Mouse (Mus musculus) adrenal gland (tissue): ENCODE results near the gene Igf1r.

ENCODE experiments used
- intact Hi-C: fragments of 180-260 bp; cut with DNase I; formaldehyde crosslinking; loops from one replicate; pipeline ENCODE4 v1.15.1; 2025

Gene Igf1r

DNA sequence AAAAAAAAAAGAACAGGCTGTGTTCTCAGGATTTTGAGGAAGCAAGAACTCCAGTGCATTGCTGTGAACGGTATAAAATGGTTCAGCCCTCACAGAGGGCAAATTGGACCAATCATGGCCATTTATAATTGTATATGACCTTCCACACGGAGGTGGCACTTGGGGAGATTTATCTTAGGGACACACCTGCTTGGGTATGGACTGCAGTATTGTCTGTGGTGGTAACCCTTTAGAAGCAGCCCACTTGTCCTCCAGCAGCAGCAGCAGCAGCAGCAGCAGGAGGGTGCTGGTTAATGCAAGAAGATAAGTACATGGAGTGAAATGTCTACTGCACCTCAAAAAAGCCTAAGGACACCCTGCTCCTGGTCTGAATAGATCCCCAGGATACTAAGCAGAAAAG lies 86.9 kb downstream of the Igf1r start:
- intact Hi-C loops = no loop called here

DNA sequence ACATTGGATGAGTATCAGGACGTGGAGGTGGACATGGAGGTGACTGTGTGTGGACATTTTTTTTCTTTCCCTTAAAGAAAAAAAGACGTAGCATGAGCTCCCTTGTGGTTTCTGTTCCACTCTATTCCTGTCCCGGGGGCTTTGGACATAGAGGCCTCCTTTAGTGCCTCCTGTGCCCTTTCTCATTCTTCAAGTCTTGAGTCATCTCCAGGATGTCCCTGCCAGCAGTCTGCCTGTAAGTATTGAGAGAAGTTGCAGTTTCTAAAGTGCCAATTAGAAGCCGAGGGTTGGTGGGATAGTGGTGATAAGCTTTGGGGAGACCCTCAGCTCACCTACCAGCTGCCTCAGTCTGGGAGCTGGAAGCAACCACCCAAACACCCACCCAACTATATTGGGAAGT lies 92.0 kb downstream of the Igf1r start:
- intact Hi-C loops = no loop called here

DNA sequence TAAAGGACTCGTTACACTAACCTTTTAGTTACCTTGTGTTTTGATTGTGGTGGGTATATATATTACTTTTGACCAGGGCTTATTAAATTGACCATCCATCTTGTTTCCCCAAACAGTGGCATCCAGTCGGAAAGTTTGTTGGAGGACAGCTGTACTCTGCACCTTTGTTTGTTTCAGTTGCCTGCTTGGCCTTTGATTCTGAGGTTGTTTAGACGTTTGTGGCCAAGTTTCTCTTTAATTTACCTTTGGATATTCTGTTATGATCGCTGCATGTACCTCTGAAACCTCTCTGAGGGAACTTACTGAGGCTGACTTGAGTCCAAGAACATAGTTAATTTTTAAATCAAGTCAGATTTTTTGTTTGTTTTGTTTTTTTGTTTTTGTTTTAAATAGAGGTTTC lies 94.5 kb downstream of the Igf1r start:
- intact Hi-C loops = no loop called here

DNA sequence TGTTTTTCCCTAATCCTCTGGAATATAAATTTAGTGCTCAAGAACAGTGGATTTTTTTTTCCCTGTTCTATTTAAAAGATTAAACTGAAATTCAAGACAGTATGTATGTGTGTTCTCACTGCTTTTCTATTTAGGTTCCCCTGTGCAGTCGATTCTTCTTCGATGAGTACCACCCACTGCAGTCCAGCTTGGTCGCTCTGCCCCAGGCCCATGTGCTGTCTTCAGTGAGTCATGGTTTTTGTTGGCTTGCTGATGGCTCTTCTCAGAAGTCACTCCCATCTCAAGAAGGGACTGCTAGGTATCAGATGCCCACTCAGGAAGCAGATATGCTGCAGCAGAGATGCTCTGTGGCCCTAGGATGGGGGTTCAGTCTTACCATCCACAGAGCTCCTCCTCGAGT lies 95.9 kb downstream of the Igf1r start:
- intact Hi-C loops = no loop called here

DNA sequence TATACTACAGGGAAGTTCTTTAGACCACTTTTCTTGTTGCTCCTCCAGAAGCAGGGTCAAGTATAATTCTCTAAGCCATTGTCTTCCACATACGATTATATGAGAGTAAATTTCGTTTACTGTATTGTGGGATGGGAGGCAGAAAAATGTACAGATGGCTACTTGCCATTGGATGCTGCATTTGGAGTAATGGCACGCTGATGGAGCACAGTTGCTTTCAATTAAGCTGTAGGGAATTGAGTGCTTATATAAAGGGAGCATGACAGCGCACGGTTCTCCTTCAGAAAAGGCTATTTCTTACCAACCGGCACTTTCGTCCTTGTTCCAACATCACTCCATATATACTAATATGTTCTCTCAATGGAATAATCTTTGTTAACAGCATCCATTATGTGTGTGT lies 96.4 kb downstream of the Igf1r start:
- intact Hi-C loops = no loop called here

DNA sequence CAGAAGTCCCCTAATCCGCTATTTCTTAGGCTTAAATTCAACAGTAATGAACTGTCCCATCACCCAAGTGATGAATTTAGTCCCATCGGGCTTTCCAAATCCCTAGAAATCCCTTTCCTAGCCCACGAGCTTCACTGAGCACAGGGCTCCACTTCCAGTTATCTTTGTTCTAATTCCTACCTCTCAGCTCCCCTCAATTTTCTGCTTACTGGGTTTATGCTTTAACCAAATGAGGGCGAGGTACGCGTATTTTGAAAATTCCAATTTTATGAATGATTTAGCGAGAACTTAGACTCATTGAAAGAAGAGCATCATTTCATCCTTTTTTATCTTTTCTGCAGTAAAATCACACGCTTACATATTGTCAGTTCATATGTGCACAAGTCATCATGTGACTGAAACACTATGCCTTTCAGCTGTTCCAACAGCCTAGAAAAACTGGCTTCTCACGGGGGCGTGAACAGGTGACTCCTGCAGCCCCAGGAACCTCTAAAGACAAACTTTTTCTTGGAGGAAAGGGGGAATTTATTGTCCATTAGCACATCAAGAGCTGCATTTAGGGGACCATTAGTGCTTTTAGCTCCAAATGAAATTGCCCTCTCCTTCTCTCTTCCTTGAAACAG lies 100.5 kb downstream of the Igf1r start:
- intact Hi-C loops = no loop called here

DNA sequence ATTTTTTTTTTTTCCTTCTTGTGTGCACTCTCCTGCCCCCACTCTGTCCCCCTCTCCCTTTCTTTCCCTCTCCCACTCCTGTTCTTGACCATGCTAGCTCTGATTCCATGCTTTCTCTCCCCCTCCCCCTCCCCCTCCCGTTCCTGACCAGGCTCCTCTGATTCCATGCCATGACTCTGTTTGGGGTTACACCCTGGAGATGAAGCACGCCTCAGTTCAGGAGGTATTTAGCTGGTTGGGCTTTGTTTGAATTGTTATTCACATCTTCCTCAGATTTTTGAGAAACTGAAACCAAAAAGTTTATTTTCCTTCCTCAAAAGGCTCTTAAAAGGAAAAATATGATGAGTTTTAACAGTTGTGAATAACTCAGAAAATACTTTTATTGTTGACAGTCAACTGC lies 101.9 kb downstream of the Igf1r start:
- intact Hi-C loops = no loop called here

DNA sequence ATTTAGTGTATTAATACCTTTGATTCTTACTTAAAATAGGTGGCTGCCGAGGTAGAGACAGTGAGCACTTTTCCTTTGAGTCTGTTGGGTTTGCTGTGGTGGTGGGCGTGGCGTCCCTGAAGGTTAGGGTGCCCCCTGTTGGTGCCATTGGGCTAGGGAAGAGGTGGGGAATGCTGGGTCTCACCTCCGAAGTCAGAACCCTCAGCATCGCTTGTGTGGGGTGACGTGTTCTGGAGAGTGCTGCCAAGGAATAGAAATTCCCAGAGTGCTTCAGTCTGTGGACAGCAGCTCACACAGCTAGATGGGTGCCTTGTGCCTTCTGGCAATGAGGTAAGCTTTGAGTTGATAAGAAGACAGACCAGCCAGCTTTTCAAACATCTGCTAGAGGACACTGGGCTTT lies 102.3 kb downstream of the Igf1r start:
- intact Hi-C loops = no loop called here

DNA sequence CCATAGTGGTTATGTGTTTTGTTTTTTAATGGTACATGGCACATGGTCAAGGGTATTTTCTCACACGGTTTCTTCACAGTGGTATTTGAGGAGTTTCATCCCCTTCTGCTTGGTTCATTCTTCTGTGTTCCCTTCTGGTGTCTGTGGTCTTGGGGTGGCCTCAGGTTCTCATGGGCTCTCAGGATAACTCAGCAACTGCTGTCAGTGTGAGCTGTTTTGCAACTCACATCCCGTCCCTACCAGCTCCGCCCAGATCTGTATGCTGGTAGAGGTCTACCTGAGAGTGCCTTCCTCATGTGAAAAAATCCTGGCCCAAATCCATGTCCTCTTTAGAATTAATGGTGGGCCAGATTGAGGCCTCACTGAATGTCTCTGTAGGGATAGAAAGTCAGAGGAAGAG lies 104.4 kb downstream of the Igf1r start:
- intact Hi-C loops = no loop called here

DNA sequence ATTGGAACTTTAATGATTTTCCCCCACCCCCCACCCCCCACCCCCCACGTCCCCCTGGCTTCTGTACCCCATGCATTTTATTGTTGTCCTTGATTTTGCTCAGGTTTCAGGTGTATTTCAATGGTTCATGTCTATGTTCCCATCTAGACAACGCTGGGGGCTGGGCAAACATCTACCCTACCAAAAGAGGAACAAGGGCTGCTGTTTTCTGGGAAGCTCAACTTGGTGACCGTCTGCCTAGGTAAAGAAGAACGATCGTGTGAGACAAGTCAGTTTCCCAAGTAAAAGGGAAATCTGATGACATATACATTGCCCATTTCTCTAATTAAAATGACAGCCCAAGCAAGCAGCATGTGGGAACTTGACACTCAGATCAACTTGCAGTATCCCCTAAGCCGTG lies 107.1 kb downstream of the Igf1r start:
- intact Hi-C loops = no loop called here

DNA sequence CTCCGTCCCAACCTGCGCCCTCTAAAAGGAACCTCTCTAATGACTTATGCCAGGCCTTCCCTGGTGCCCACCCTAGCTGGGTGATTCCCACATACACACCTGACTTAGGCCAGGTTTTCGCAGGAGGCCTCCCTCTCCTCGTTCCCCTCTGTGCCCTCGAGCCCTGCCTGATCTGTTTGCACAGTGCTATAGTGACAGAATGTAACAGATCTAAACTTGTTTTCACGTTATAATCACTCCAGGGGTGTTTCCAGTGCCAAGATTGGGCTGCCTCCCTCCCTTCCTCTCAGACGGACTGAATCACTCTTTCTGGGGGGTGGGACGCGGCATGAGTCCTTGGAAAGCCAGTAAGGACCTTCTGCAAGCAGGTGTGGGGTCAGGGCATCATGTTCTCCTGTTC lies 108.8 kb downstream of the Igf1r start:
- intact Hi-C loops = no loop called here

DNA sequence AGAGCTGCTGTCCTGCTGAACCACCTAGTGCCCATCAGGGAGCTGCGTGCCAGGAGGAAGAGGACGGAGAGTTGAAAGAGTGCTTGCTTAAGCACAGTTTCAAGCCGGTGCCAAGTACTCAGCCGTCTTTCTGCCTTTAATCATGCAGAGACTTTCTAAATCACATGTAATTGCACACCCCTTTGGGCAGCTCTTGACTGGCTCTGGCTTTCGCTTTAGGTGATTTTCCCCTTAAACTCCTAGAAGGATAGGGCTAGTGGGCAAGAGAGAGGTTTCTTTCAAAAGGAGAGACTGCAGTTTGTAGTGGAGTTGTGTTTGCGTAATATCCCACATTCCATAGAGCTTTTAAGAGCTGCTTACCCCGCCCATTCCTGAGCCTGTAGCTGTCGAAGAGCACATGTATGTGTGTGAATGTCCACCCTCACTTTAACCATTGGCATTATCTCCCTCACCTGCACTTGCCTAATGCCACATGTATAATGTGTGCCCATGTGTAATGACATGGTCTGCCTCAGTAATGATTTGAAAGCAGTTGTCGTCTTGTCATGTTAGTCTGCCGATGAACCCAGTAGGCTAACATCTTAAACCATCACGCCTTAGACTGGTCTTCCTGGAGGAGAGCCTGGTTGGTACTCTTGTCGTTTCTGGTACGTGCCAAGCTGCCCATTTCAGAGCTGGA lies 109.7 kb downstream of the Igf1r start:
- intact Hi-C loops = no loop called here

DNA sequence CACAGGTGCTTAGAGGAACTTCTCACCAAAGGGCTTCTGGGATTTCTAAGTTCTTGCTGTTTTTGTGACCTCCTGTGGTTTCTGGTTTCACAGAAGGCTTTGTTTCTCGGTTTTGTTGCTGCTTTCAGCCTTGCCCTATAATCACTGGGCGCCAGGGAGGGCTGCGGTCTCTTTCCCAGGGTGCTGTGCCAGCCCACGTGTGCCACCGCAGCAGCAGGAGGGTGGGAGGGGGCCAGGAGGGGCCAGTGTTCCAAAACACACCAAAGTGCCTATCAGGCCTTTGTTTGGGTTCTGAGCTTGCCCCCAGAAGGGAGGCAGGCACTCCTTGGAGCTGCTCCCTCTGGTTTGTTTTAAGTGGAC lies 110.2 kb downstream of the Igf1r start:
- intact Hi-C loops = no loop called here

DNA sequence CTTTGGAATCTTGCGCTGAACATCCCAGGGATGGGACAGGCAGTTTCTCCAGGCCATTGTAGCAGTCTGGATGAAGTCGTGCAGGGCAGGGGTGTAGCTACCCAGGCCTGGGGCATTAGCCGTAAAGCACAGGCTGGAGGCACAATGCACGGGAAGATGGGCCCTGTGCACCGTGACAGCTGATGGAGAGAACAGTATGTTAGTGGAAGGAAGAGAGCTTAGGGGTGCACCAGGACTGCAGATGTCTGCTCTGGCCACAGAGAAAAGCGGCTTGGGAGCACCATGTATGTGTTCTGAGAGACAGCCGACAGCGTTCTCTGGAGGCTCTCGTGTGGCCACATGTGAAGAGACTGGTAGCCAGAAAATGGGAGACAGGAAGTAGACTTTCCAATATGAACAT lies 111.1 kb downstream of the Igf1r start:
- intact Hi-C loops = no loop called here

DNA sequence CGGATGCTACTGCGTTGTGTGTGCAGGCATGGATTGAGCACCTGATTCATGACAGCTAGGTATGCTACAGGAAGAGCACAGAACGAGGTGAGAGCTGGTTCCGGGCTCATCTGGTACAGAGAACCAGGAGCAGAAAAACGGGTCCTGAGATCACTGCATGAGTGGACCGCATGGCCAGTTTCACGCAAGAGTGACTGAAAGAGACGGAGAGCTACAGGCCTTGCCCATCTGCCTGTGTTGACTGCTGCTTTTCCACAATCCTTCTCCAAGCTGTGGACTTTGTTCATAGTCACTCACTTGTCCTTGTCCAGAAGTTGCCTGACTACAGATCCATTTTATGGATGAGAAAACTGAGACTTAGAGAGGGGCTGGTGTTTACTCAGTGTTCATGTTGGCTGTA lies 111.5 kb downstream of the Igf1r start:
- intact Hi-C loops = no loop called here

DNA sequence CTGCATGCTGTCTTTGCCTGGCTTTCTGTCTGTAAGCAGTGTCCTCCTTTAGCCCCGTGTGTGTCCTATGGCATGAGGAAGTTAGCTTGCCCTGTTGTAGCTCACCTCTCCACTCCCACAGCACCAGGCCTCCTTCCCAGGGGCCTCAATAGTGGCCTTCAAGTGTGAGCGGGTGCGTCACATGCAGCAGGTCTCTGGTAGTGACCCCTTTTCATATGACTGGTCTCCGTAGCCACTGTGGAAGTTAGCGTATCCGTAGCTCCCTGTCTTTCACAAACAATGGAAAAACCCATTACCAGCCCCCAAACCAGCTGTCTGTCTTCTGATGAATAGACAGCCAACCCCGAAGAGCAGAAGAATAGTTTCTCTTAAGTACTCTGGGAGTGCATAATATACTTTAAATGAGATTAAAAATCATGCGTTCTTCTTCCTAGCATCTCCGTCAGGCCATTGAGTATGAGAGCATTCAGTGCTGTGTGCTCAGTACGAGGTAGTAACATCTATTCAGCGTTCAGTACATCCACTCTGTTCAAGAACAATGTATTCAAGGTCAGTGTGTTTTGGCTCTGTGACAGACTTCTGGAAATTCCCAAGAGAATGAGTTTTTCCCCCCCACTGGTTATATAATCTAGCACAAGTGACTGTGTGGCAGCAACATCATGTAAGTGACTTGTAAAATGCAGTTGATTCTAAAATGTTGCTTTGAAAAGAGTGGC lies 112.2 kb downstream of the Igf1r start:
- intact Hi-C loops = no loop called here

DNA sequence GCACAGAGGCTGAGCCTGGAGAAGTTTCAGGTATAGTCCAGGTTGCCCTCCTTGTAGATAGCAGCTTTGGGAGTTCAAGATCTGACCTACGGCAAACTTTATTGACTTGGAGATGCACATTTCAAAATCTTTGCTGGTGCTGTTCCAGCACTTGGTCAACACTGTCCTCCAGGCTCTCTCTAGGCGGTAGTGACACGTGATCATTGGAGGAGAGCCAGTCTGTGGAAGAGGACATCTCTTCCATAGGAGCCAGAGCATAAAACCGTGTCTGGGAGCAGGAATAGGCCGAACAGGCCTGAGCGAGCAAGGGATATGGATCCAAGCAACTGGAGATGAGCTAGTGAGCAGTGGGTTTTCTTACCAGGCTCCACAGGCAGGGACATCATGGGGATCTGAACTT lies 113.3 kb downstream of the Igf1r start:
- intact Hi-C loops = no loop called here

DNA sequence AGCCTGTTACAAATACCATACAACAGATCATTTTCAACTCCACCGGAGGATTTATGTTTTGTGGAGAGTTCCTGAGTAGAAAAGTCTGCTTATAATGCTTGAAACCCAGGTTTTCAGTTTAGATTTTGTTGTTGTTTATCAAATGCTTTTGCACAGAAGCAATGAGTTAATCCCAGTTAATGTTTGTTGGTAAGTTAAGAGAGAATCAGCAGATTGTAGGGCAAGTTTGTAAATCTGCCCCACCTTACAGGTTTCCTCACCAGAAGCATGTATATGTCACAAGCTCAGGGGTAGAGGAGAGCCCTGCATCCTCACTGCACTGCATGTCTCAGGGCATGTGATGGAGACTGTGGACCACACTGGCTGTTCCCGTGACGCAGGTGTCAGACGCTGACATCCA lies 114.7 kb downstream of the Igf1r start:
- intact Hi-C loops = no loop called here

DNA sequence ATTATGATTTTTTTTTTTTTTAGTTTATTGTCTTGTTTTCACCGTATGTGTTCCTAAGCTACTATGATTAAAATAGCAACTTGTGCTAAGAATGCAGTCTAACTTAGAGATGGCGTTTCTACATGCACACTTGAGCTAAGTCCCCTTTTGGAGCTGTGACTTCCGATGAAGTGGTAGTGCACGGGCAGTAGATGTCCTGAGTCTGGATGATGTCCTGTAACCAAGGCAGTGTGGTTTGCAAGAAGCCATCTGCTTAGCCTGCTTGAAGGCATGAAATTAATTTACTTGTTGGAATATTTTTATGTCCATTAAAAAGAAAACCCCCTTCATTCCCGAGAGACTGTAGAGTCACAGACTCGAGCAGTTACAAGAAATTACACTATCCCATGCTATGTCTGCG lies 116.7 kb downstream of the Igf1r start:
- intact Hi-C loops = no loop called here

DNA sequence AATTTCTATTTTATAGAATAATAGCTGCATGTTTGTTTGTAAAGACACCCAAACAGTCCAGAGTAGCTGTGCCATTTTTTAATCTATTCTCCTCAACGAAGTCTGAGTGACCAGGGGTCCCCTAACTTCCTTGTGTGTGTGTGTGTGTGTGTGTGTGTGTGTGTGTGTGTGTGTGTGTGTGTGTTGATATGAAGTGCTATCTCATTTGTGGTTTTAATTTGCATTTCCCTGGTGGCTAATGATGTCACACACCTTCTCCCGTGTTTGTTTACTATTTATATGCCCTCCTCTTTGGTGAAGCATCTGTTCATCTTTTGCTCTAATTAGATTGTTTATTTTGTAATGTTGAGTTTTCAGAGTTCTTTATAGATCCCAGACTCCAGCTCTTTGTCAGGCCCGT lies 117.4 kb downstream of the Igf1r start:
- intact Hi-C loops = no loop called here

DNA sequence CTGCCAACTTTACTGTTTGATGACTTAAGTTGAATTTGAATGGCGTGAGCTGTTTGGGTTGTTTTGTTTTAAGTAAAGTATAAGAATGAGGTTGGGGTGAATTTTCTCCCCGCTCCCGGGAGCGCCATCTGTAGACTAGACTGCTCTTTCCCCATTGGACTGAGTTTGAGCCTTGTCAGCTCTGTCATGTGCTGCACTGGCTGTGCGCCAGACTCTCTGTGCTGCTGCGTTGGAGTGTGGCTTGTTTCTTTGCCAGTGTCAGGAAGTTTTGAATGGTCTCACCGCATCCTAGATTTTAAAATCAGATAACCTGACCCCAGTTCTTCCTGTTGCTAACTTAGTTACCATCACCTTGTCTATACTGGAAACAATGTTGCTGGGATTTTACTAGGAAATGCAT lies 118.0 kb downstream of the Igf1r start:
- intact Hi-C loops = no loop called here

DNA sequence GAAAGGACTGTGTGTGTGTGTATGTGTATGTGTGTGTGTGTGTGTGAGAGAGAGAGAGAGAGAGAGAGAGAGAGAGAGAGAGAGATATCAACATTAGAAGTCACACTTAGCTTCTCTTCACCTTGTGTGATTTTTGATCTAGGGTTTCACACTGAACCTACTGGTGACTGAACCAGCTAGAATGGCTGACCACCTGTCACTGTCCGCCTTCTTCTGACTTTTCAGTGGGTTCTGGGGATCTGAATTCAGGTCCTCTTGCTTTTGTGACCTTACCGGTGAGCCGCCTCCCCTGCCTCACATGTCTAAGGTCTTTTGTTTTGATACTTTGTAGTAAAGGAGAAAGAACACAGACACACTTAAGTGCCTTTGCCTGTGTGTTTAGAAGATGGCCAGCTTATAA lies 118.4 kb downstream of the Igf1r start:
- intact Hi-C loops = no loop called here

DNA sequence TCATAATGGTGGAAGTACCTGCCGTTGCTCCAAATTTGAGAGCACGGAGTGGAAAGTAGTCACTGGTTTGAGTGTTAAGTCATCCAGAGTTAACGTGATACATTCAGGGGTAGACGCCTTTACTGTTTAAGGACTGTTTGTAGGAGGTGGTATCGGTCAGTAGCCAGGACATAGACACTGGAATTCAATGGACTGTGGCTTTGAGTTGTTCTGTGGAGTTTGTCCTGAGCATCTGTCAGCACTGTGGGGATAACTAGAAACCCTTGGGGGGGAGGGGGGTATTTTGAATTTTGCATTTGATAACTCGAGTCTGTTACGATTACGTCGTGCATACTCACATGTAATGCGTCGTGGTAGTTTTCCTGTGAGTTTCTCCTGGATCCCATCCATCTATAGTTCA lies 119.1 kb downstream of the Igf1r start:
- intact Hi-C loops = no loop called here
